Mouse (Mus musculus) lung, embryonic 15.5 days (tissue): ENCODE data around the gene Recql. TPM values are rescaled to one million over a fixed set of nuclear protein-coding genes. Genes with fewer than 3 reads are reported as not detected.
A peak's percentile ranks its signal among the peaks of the same experiment; 100 is the strongest.

Source experiments
- ATAC-seq: fragments of 200-750 bp; cut with Nextera tagmentation; 2 replicates; pipeline ENCODE4 v1.8.0; 2017; ENCODE audit warnings: moderate number of reproducible peaks, borderline replicate concordance; ENCODE audit not compliant: low FRiP score, low TSS enrichment; ENCODE audit errors: extremely low read depth
- H3K27ac ChIP-seq: fragments of 300-500 bp; sonication (generic); 2 replicates; pipeline ENCODE4 v1.5.1; 2015; ENCODE audit warnings: moderate library complexity, mild to moderate bottlenecking, inconsistent platforms
- H3K27me3 ChIP-seq: fragments of 300-500 bp; sonication (generic); 2 replicates; pipeline ENCODE4 v1.6.1; 2015; ENCODE audit warnings: inconsistent platforms
- H3K36me3 ChIP-seq: fragments of 300-500 bp; sonication (generic); 2 replicates; pipeline ENCODE4 v1.6.1; 2015; ENCODE audit warnings: inconsistent platforms
- H3K4me1 ChIP-seq: fragments of 300-500 bp; sonication (generic); 2 replicates; pipeline ENCODE4 v1.6.1; 2015; ENCODE audit warnings: inconsistent platforms
- H3K4me2 ChIP-seq: fragments of 300-500 bp; sonication (generic); 2 replicates; pipeline ENCODE4 v1.6.1; 2015; ENCODE audit warnings: inconsistent platforms, mild to moderate bottlenecking, moderate library complexity
- H3K4me3 ChIP-seq: fragments of 300-500 bp; sonication (generic); 2 replicates; pipeline ENCODE4 v1.5.1; 2015; ENCODE audit warnings: mild to moderate bottlenecking, inconsistent platforms
- H3K9ac ChIP-seq: fragments of 300-500 bp; sonication (generic); 2 replicates; pipeline ENCODE4 v1.6.1; 2015; ENCODE audit warnings: inconsistent platforms
- H3K9me3 ChIP-seq: fragments of 300-500 bp; sonication (generic); 2 replicates; pipeline ENCODE4 v1.6.1; 2016; ENCODE audit warnings: inconsistent platforms
- WGBS: fragments of 180-500 bp; shearing (Covaris S2); methylation state at CpG from one replicate; pipeline ENCODE4 v1.1.7; 2015; 5-methylcytosine and 5-hydroxymethylcytosine counted together
- polyA plus RNA-seq: library from polyadenylated mRNA; unstranded; fragments of >200 nt; fragmentation: Nextera tagmentation; extraction: Ambion mirVana; gene quantifications from 2 replicates; pipeline ENCODE4 v1.2.1, GENCODE M21; 2015

Gene Recql
- polyA plus RNA-seq: 27.1 and 27.4 TPM in 2 replicates

- WGBS: under 1% methylated on average over 62 of the region's 87 CpGs
- Histone ChIP-seq H3K27me3 (no peaks in the 10 kb centered on the region), H3K9me3 (no peaks in the 10 kb centered on the region), H3K27ac (no peak within 1 kb of the TSS), H3K36me3 (no peaks in the 10 kb centered on the region), H3K4me3 (peak within 1 kb of the TSS; percentile 88), H3K4me1 (peaks cover 14% of the 10 kb centered on the region), H3K9ac (peak within 1 kb of the TSS; percentile 86), H3K4me2 (peak within 1 kb of the TSS; percentile 74)
- ATAC-seq: peak; percentile 100
Measured at GRCm38 (mm10) chr6:142387011-142387754, at the start of gene Recql, which contains the start of gene Golt1b. Gene Recql (minus strand): TSS chr6:142387087. Gene Golt1b (plus strand): TSS chr6:142387221.

GRCm38 (mm10) chr6:142429072-142429471 is 42.2 kb upstream of the Recql start:
- H3K27ac ChIP-seq: no peak overlapping the region
- no peak overlapping the region for H3K4me3 ChIP-seq
- H3K36me3 ChIP-seq: no peaks in the 10 kb centered on the region
- ATAC-seq: no peak
- H3K4me2 ChIP-seq: no peak overlapping the region
- no peaks in the 10 kb centered on the region for H3K9me3 ChIP-seq
- no peaks in the 10 kb centered on the region for H3K27me3 ChIP-seq
- H3K9ac ChIP-seq: no peak overlapping the region
- no peaks in the 10 kb centered on the region for H3K4me1 ChIP-seq

GRCm38 (mm10) chr6:142424976-142425375 is 38.1 kb upstream of the Recql start:
- WGBS: 67% methylated on average over 7 of the region's 7 CpGs
- H3K27me3 ChIP-seq: no peaks in the 10 kb centered on the region
- no peak overlapping the region for H3K4me3 ChIP-seq
- no peak overlapping the region for H3K4me2 ChIP-seq
- ATAC-seq: no peak
- no peaks in the 10 kb centered on the region for H3K4me1 ChIP-seq
- H3K9me3 ChIP-seq: no peaks in the 10 kb centered on the region
- no peak overlapping the region for H3K9ac ChIP-seq
- no peaks in the 10 kb centered on the region for H3K36me3 ChIP-seq
- H3K27ac ChIP-seq: no peak overlapping the region

GRCm38 (mm10) chr6:142414597-142414996 is 27.7 kb upstream of the Recql start:
- Histone ChIP-seq H3K9me3 (no peaks in the 10 kb centered on the region), H3K27ac (no peak overlapping the region), H3K4me1 (peaks cover 10% of the 10 kb centered on the region), H3K36me3 (no peaks in the 10 kb centered on the region), H3K4me2 (peak overlapping the region; percentile 45), H3K4me3 (peak overlapping the region; percentile 22), H3K9ac (no peak overlapping the region; the same call in 1 of the 2 replicates), H3K27me3 (peaks cover 29% of the 10 kb centered on the region)
- ATAC-seq: 0 out of 2 replicates have a peak, but pooled peaks have one; percentile 14
- WGBS: 2% methylated on average over 15 of the region's 24 CpGs

GRCm38 (mm10) chr6:142413845-142414244 is 27.0 kb upstream of the Recql start:
- ATAC-seq: no peak
- Histone ChIP-seq H3K27ac (no peak overlapping the region), H3K4me2 (no peak overlapping the region; the same call in 1 of the 2 replicates), H3K36me3 (no peaks in the 10 kb centered on the region), H3K27me3 (peaks cover 29% of the 10 kb centered on the region), H3K9me3 (no peaks in the 10 kb centered on the region), H3K4me1 (peaks cover 10% of the 10 kb centered on the region), H3K4me3 (no peak overlapping the region), H3K9ac (no peak overlapping the region)
- WGBS: 15% methylated on average over 12 of the region's 12 CpGs

GRCm38 (mm10) chr6:142412906-142413491 is 26.1 kb upstream of the Recql start, which contains the start of gene Spx:
Gene Spx (plus strand): TSS chr6:142413441.
- Histone ChIP-seq H3K4me2 (peak within 1 kb of the TSS; percentile 45; the same call in 1 of the 2 replicates), H3K27ac (peak within 1 kb of the TSS; percentile 16; the same call in 1 of the 2 replicates), H3K27me3 (peaks cover 29% of the 10 kb centered on the region), H3K4me3 (no peak within 1 kb of the TSS), H3K9me3 (no peaks in the 10 kb centered on the region), H3K4me1 (peaks cover 10% of the 10 kb centered on the region), H3K9ac (no peak within 1 kb of the TSS), H3K36me3 (no peaks in the 10 kb centered on the region)
- ATAC-seq: no peak
- 48% methylated on average over 11 of the region's 11 CpGs for WGBS

GRCm38 (mm10) chr6:142411140-142411539 is 24.3 kb upstream of the Recql start:
- no peaks in the 10 kb centered on the region for H3K36me3 ChIP-seq
- H3K27me3 ChIP-seq: peaks cover 29% of the 10 kb centered on the region
- no peak overlapping the region for H3K9ac ChIP-seq

GRCm38 (mm10) chr6:142395756-142396155 is 8.9 kb upstream of the Recql start:
- no peaks in the 10 kb centered on the region for H3K27me3 ChIP-seq
- 89% methylated on average over 6 of the region's 6 CpGs for WGBS

More at GRCm38 (mm10) chr6:142411140-142411539, 24.3 kb upstream of the Recql start:
- no peak overlapping the region for H3K27ac ChIP-seq
- no peak for ATAC-seq
- H3K9me3 ChIP-seq: no peaks in the 10 kb centered on the region
- H3K4me2 ChIP-seq: no peak overlapping the region
- no peak overlapping the region for H3K4me3 ChIP-seq
- H3K4me1 ChIP-seq: peaks cover 10% of the 10 kb centered on the region
- WGBS: 30% methylated on average over 1 of the region's 1 CpGs

GRCm38 (mm10) chr6:142394669-142395068 is 7.8 kb upstream of the Recql start:
- peaks cover 37% of the 10 kb centered on the region for H3K36me3 ChIP-seq
- H3K27me3 ChIP-seq: no peaks in the 10 kb centered on the region
- no peaks in the 10 kb centered on the region for H3K9me3 ChIP-seq
- H3K27ac ChIP-seq: no peak overlapping the region
- no peaks in the 10 kb centered on the region for H3K4me1 ChIP-seq
- H3K4me3 ChIP-seq: no peak overlapping the region
- ATAC-seq: no peak
- no peak overlapping the region for H3K9ac ChIP-seq
- H3K4me2 ChIP-seq: no peak overlapping the region
- WGBS: 80% methylated on average over 5 of the region's 5 CpGs

More at GRCm38 (mm10) chr6:142395756-142396155, 8.9 kb upstream of the Recql start:
- Histone ChIP-seq H3K9me3 (no peaks in the 10 kb centered on the region), H3K9ac (no peak overlapping the region), H3K4me1 (no peaks in the 10 kb centered on the region), H3K36me3 (peaks cover 43% of the 10 kb centered on the region), H3K4me3 (no peak overlapping the region), H3K4me2 (no peak overlapping the region), H3K27ac (no peak overlapping the region)
- ATAC-seq: no peak

GRCm38 (mm10) chr6:142392312-142392711 is 5.4 kb upstream of the Recql start:
- Histone ChIP-seq H3K27ac (no peak overlapping the region), H3K36me3 (peaks cover 37% of the 10 kb centered on the region), H3K9ac (no peak overlapping the region), H3K27me3 (no peaks in the 10 kb centered on the region), H3K9me3 (no peaks in the 10 kb centered on the region), H3K4me2 (no peak overlapping the region), H3K4me1 (peaks cover 9% of the 10 kb centered on the region), H3K4me3 (no peak overlapping the region)
- no peak for ATAC-seq
- WGBS: 85% methylated on average over 5 of the region's 5 CpGs

GRCm38 (mm10) chr6:142389101-142389500 is 2.2 kb upstream of the Recql start:
- H3K4me1 ChIP-seq: peaks cover 14% of the 10 kb centered on the region
- 71% methylated on average over 2 of the region's 2 CpGs for WGBS
- H3K9ac ChIP-seq: no peak overlapping the region
- H3K27ac ChIP-seq: no peak overlapping the region
- ATAC-seq: no peak
- H3K27me3 ChIP-seq: no peaks in the 10 kb centered on the region
- no peak overlapping the region for H3K4me2 ChIP-seq
- no peaks in the 10 kb centered on the region for H3K9me3 ChIP-seq
- H3K4me3 ChIP-seq: no peak overlapping the region
- peaks cover 12% of the 10 kb centered on the region; the same call in 1 of the 2 replicates for H3K36me3 ChIP-seq

- peak overlapping the region; percentile 88 for H3K4me3 ChIP-seq
- H3K4me1 ChIP-seq: peaks cover 14% of the 10 kb centered on the region
- ATAC-seq: no peak
- peak overlapping the region; percentile 74 for H3K4me2 ChIP-seq
- 8% methylated on average over 8 of the region's 8 CpGs for WGBS
- H3K27ac ChIP-seq: no peak overlapping the region
- H3K9me3 ChIP-seq: no peaks in the 10 kb centered on the region
- no peaks in the 10 kb centered on the region for H3K27me3 ChIP-seq
- H3K36me3 ChIP-seq: peaks cover 4% of the 10 kb centered on the region; the same call in 1 of the 2 replicates
- H3K9ac ChIP-seq: peak overlapping the region; percentile 86
Measured at GRCm38 (mm10) chr6:142387755-142388271, 926 bp upstream of the Recql start.
